Mouse (Mus musculus) bone marrow, adult 2 months (tissue): ENCODE results near the gene Cytl1.

Source experiments
- CTCF ChIP-seq: fragments of 200-500 bp; IDR thresholded peaks from 2 replicates; pipeline ENCODE4 v1.5.1; 2011; ENCODE audit warnings: low read length, control low read depth; ENCODE audit not compliant: control insufficient read depth, insufficient read depth
- POLR2A ChIP-seq: fragments of 200-500 bp; IDR thresholded peaks from 2 replicates; pipeline ENCODE4 v1.6.1; 2011; ENCODE audit warnings: low read depth, mild to moderate bottlenecking, control low read depth, low read length, borderline replicate concordance; ENCODE audit not compliant: control insufficient read depth

DNA sequence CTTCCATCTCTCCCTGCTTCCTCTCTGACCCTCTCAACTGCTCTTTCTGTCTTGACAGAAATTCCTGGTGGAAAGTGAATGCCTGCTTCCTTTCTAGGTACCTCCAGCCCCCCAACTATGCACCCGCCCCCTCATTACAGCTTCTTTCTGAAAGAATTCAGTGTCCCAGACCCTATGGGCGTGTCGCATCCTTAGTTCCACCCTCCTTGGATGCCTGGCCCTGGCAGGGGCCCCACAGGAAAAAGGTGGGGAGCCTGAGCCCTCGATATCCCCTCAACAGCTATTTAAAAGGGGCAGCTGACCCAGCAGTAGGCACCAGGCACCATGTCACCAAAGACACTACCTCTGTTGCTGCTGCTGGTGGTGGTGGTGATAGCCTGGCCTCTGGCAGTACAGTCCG, at the start of gene Cytl1:
- TF ChIP-seq CTCF (no peak), POLR2A (no peak)
